Mouse (Mus musculus): ENCODE results near the gene Snx20. TPM values are rescaled to one million over a fixed set of nuclear protein-coding genes. Genes with fewer than 3 reads are reported as not detected.
A peak's percentile ranks its signal among the peaks of the same experiment; 100 is the strongest.

The Snx20 gene
- total and polyA plus RNA-seq, 3 experiments = 15.9 to 38.8 (median 19.5) TPM

GRCm38 (mm10) chr8:88675372-88676165 lies 39.6 kb upstream of the Snx20 start:
- Histone ChIP-seq H3K9me3 (replicated peaks) (no peaks in the 10 kb centered on the region), H3K27me3 (ENCODE audit: insufficient read depth, low read length) (peaks cover 6% of the 10 kb centered on the region; the same call in 1 of the 2 replicates), H3K4me3 (ENCODE audit: low read depth, low read length) (no peak overlapping the region), H3K4me1 (ENCODE audit: insufficient read depth, low read depth, low read length) (no peaks in the 10 kb centered on the region), H3K36me3 (replicated peaks) (no peaks in the 10 kb centered on the region)
- DNase-seq (ENCODE audit: low spot score) (no peak), ATAC-seq (ENCODE audit: extremely low read depth, insufficient number of reproducible peaks, low FRiP score, poor library complexity, severe bottlenecking) (no peak)
- TF ChIP-seq POLR2AphosphoS5 (IDR thresholded peaks at IDR 0.05; ENCODE audit: insufficient replicate concordance, low read depth, low read length) (no peak), CTCF (IDR thresholded peaks at IDR 0.05; ENCODE audit: low read depth, low read length) (no peak), GATA1 (IDR thresholded peaks at IDR 0.05; ENCODE audit: borderline replicate concordance, low read length) (no peak), TAL1 (conservative IDR thresholded peaks at IDR 0.05; ENCODE audit: low read depth, low read length) (no peak), GATA2 (IDR thresholded peaks at IDR 0.05; ENCODE audit: borderline replicate concordance, low read depth, low read length) (no peak)

DNA sequence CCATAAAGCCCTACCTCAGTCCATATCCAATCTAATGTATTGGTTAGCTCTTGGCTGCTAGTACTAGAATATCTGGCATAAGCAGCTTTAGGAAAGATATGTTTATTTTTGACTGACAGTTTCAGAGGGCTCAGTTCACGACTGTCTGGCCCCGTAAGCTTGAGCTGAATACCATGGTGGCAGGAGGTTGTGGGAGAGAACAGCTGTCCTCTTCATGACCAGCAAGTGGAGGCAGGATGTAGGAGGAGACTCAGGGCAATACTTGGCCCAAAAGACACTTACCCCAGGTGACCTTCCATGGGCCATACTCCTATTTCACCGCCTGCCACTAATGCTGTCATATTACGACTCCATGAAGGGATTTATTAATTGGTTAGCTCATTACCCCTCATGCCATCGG lies 37.9 kb upstream of the Snx20 start:
- TF ChIP-seq GATA1 (IDR thresholded peaks at IDR 0.05; ENCODE audit: borderline replicate concordance, low read length) (no peak), TAL1 (conservative IDR thresholded peaks at IDR 0.05; ENCODE audit: low read depth, low read length) (no peak), CTCF (IDR thresholded peaks at IDR 0.05; ENCODE audit: low read depth, low read length) (no peak), GATA2 (IDR thresholded peaks at IDR 0.05; ENCODE audit: borderline replicate concordance, low read depth, low read length) (no peak), POLR2AphosphoS5 (IDR thresholded peaks at IDR 0.05; ENCODE audit: insufficient replicate concordance, low read depth, low read length) (no peak)
- DNase-seq (ENCODE audit: low spot score) (no peak), ATAC-seq (ENCODE audit: extremely low read depth, insufficient number of reproducible peaks, low FRiP score, poor library complexity, severe bottlenecking) (no peak)
- H3K27me3 ChIP-seq (ENCODE audit: insufficient read depth, low read length) = peaks cover 9% of the 10 kb centered on the region; the same call in 1 of the 2 replicates
- H3K36me3 ChIP-seq (replicated peaks) = no peaks in the 10 kb centered on the region
- H3K4me1 ChIP-seq (ENCODE audit: insufficient read depth, low read depth, low read length) = peaks cover 4% of the 10 kb centered on the region
- H3K9me3 ChIP-seq (replicated peaks) = no peaks in the 10 kb centered on the region
- no peak overlapping the region for H3K4me3 ChIP-seq (ENCODE audit: low read depth, low read length)

DNA sequence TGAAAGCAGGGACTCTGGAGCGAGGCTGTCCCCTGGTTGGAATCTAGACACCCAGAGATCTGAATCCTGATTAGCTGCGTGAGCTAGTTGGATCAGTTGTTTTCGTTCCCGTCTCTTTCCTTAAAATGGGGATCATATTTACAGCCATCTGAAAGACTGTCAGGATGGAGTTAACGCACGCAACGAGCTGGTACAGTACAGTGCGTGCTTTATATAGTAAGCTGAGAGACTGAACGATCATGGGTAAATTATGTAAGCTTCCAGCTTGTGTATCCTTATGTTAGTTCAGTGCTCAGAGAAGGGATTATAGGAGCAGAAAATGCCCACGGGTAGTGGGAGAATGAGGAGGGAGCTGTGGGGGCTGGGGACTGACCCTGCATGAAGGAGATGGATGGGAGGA lies 35.6 kb upstream of the Snx20 start:
- peaks cover 27% of the 10 kb centered on the region for H3K4me1 ChIP-seq (ENCODE audit: insufficient read depth, low read depth, low read length)
- no peak for DNase-seq (ENCODE audit: low spot score)
- H3K27me3 ChIP-seq (ENCODE audit: insufficient read depth, low read length) = peaks cover 9% of the 10 kb centered on the region; the same call in 1 of the 2 replicates
- TF ChIP-seq POLR2AphosphoS5 (IDR thresholded peaks at IDR 0.05; ENCODE audit: insufficient replicate concordance, low read depth, low read length) (no peak), GATA1 (IDR thresholded peaks at IDR 0.05; ENCODE audit: borderline replicate concordance, low read length) (no peak), CTCF (IDR thresholded peaks at IDR 0.05; ENCODE audit: low read depth, low read length) (no peak), GATA2 (IDR thresholded peaks at IDR 0.05; ENCODE audit: borderline replicate concordance, low read depth, low read length) (no peak), TAL1 (conservative IDR thresholded peaks at IDR 0.05; ENCODE audit: low read depth, low read length) (no peak)
- H3K4me3 ChIP-seq (ENCODE audit: low read depth, low read length) = no peak overlapping the region
- no peak for ATAC-seq (ENCODE audit: extremely low read depth, insufficient number of reproducible peaks, low FRiP score, poor library complexity, severe bottlenecking)
- no peaks in the 10 kb centered on the region for H3K36me3 ChIP-seq (replicated peaks)
- H3K9me3 ChIP-seq (replicated peaks) = no peaks in the 10 kb centered on the region

GRCm38 (mm10) chr8:88670782-88671181 lies 34.9 kb upstream of the Snx20 start:
- TF ChIP-seq TAL1 (conservative IDR thresholded peaks at IDR 0.05; ENCODE audit: low read depth, low read length) (no peak), POLR2AphosphoS5 (IDR thresholded peaks at IDR 0.05; ENCODE audit: insufficient replicate concordance, low read depth, low read length) (no peak), GATA1 (IDR thresholded peaks at IDR 0.05; ENCODE audit: borderline replicate concordance, low read length) (no peak), CTCF (IDR thresholded peaks at IDR 0.05; ENCODE audit: low read depth, low read length) (no peak), GATA2 (IDR thresholded peaks at IDR 0.05; ENCODE audit: borderline replicate concordance, low read depth, low read length) (no peak)
- Histone ChIP-seq H3K27me3 (ENCODE audit: insufficient read depth, low read length) (peaks cover 9% of the 10 kb centered on the region; the same call in 1 of the 2 replicates), H3K4me1 (ENCODE audit: insufficient read depth, low read depth, low read length) (peaks cover 35% of the 10 kb centered on the region), H3K4me3 (ENCODE audit: low read depth, low read length) (no peak overlapping the region), H3K36me3 (replicated peaks) (no peaks in the 10 kb centered on the region), H3K9me3 (replicated peaks) (no peaks in the 10 kb centered on the region)
- DNase-seq (ENCODE audit: low spot score) = no peak
- no peak for ATAC-seq (ENCODE audit: extremely low read depth, insufficient number of reproducible peaks, low FRiP score, poor library complexity, severe bottlenecking)

DNA sequence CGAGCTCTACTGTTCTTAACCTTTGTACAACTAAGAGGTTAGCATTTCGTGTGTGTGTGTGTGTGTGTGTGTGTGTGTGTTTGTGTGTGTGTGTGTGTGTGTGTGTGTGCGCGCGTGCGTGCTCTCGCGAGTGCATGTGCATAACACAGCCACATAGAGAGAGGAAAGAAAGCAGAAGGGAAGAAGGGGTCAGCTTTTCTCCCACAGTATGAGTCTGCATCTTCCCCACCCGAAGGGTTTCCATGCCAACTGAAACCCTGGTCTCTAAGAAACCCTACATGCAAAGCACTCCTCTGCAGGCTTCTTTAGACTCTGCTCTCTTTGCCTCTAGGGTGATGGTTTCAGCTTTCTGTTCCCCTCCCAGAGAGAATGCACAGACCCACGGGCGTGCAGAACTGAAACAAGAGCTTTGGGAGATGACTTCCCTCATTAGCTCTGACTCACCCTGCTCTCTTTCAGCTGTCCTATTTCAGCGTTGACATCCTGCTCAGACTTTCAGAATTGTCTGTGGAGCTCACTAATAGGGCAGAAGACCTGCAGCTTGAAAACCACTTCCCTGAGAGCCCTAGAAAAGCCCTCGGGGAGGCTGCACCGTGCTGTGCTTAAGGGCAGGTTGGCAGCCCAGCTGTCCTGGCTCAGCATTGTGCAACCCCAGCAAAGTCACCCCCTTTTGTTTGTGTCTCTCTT lies 32.6 kb upstream of the Snx20 start:
- Histone ChIP-seq H3K4me1 (ENCODE audit: insufficient read depth, low read depth, low read length) (peaks cover 58% of the 10 kb centered on the region), H3K9me3 (replicated peaks) (no peaks in the 10 kb centered on the region), H3K36me3 (replicated peaks) (no peaks in the 10 kb centered on the region), H3K4me3 (ENCODE audit: low read depth, low read length) (no peak overlapping the region), H3K27me3 (ENCODE audit: insufficient read depth, low read length) (peaks cover 12% of the 10 kb centered on the region; the same call in 1 of the 2 replicates)
- TF ChIP-seq GATA1 (IDR thresholded peaks at IDR 0.05; ENCODE audit: borderline replicate concordance, low read length) (no peak), CTCF (IDR thresholded peaks at IDR 0.05; ENCODE audit: low read depth, low read length) (no peak), GATA2 (IDR thresholded peaks at IDR 0.05; ENCODE audit: borderline replicate concordance, low read depth, low read length) (no peak), POLR2AphosphoS5 (IDR thresholded peaks at IDR 0.05; ENCODE audit: insufficient replicate concordance, low read depth, low read length) (no peak), TAL1 (conservative IDR thresholded peaks at IDR 0.05; ENCODE audit: low read depth, low read length) (no peak)
- DNase-seq (ENCODE audit: low spot score) = no peak
- ATAC-seq (ENCODE audit: extremely low read depth, insufficient number of reproducible peaks, low FRiP score, poor library complexity, severe bottlenecking) = no peak

DNA sequence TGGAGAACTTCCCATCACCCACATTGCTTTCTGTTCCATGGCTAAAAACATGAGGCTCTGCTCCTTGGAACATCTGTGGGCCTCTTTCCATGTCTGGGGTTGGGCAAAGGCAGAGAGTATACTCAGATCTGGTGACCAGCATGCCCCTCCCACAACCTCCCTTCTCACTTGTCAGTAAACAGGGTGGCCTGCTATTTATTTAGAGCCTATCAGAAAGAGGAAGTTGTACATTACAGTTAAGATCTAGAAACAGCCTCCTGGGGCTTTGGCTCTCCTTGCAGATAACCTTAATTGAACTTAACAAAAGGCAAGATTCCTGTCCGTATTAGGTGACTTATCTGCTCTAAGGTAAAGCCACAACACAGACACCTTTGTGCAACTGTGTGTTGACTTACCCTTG lies 30.5 kb upstream of the Snx20 start:
- Histone ChIP-seq H3K4me1 (ENCODE audit: insufficient read depth, low read depth, low read length) (peaks cover 76% of the 10 kb centered on the region), H3K9me3 (replicated peaks) (no peaks in the 10 kb centered on the region), H3K4me3 (ENCODE audit: low read depth, low read length) (no peak overlapping the region), H3K27me3 (ENCODE audit: insufficient read depth, low read length) (peaks cover 9% of the 10 kb centered on the region; the same call in 1 of the 2 replicates), H3K36me3 (replicated peaks) (no peaks in the 10 kb centered on the region)
- TF ChIP-seq POLR2AphosphoS5 (IDR thresholded peaks at IDR 0.05; ENCODE audit: insufficient replicate concordance, low read depth, low read length) (no peak), GATA2 (IDR thresholded peaks at IDR 0.05; ENCODE audit: borderline replicate concordance, low read depth, low read length) (no peak), GATA1 (IDR thresholded peaks at IDR 0.05; ENCODE audit: borderline replicate concordance, low read length) (no peak), TAL1 (conservative IDR thresholded peaks at IDR 0.05; ENCODE audit: low read depth, low read length) (no peak), CTCF (IDR thresholded peaks at IDR 0.05; ENCODE audit: low read depth, low read length) (no peak)
- ATAC-seq (ENCODE audit: extremely low read depth, insufficient number of reproducible peaks, low FRiP score, poor library complexity, severe bottlenecking) (peak; percentile 96), DNase-seq (ENCODE audit: low spot score) (peak; percentile 88)

Measured in G1E (cell line).